Mouse (Mus musculus) liver, postnatal 0 days (tissue): ENCODE measurements around the gene 5330417C22Rik. TPM values are rescaled to one million over a fixed set of nuclear protein-coding genes. Genes with fewer than 3 reads are reported as not detected.

Experiments
- ATAC-seq: fragments of 200-750 bp; cut with Nextera tagmentation; 2 replicates; pipeline ENCODE4 v1.8.0; 2017; ENCODE audit warnings: mild to moderate bottlenecking, moderate library complexity
- DNase-seq: peaks from one replicate; pipeline ENCODE4 v3.0.0-alpha.2; 2016
- H3K27ac ChIP-seq: fragments of 300-500 bp; sonication (generic); 2 replicates; pipeline ENCODE4 v1.5.1; 2014; ENCODE audit warnings: antibody characterized with exemption, moderate library complexity, mild to moderate bottlenecking, low read depth
- H3K27me3 ChIP-seq: fragments of 300-500 bp; sonication (generic); 2 replicates; pipeline ENCODE4 v1.6.1; 2014; ENCODE audit warnings: low read length, control low read depth, mixed read lengths; ENCODE audit not compliant: insufficient read depth
- H3K36me3 ChIP-seq: fragments of 300-500 bp; sonication (generic); replicated peaks from 2 replicates; pipeline ENCODE4 v1.6.1; 2014; ENCODE audit warnings: mild to moderate bottlenecking, control low read depth, low read length, moderate library complexity, mixed read lengths; ENCODE audit not compliant: insufficient read depth
- H3K4me1 ChIP-seq: fragments of 300-500 bp; sonication (generic); 2 replicates; pipeline ENCODE4 v1.6.1; 2014; ENCODE audit warnings: antibody characterized with exemption, mild to moderate bottlenecking, control low read depth; ENCODE audit not compliant: insufficient read depth
- H3K4me2 ChIP-seq: fragments of 300-500 bp; sonication (generic); 2 replicates; pipeline ENCODE4 v1.6.1; 2014; ENCODE audit warnings: low read depth, mild to moderate bottlenecking, low read length, moderate library complexity, mixed read lengths
- H3K4me3 ChIP-seq: fragments of 300-500 bp; sonication (generic); 2 replicates; pipeline ENCODE4 v1.5.1; 2014; ENCODE audit warnings: low read depth, low read length
- H3K9ac ChIP-seq: fragments of 300-500 bp; sonication (generic); replicated peaks from 2 replicates; pipeline ENCODE4 v1.6.1; 2014; ENCODE audit warnings: mild to moderate bottlenecking, moderate library complexity
- H3K9me3 ChIP-seq: fragments of 300-500 bp; sonication (generic); 2 replicates; pipeline ENCODE4 v1.6.1; 2016; ENCODE audit warnings: mild to moderate bottlenecking, control low read depth, low read length, mixed read lengths
- CTCF ChIP-seq: sonication (generic); IDR thresholded peaks from 2 replicates; pipeline ENCODE4 v1.5.1; 2016; ENCODE audit warnings: antibody characterized with exemption, low read depth
- EP300 ChIP-seq: IDR thresholded peaks from 2 replicates; pipeline ENCODE4 v1.6.1; 2016; ENCODE audit warnings: antibody characterized with exemption, low read depth, mild to moderate bottlenecking
- WGBS: fragments of 180-500 bp; shearing (Covaris S2); extraction: QIAGEN DNeasy Blood & Tissue Kit; methylation state at CpG from one replicate; pipeline ENCODE4 v1.1.7; 2014; ENCODE audit not compliant: insufficient replicate concordance; 5-methylcytosine and 5-hydroxymethylcytosine counted together
- polyA plus RNA-seq: library from polyadenylated mRNA; unstranded; fragments of >200 nt; fragmentation: Nextera tagmentation; extraction: Ambion mirVana; gene quantifications from 2 replicates; pipeline ENCODE4 v1.2.1, GENCODE M21; 2015

5330417C22Rik gene
- 0.59 and 0.72 TPM in 2 replicates for polyA plus RNA-seq

DNA sequence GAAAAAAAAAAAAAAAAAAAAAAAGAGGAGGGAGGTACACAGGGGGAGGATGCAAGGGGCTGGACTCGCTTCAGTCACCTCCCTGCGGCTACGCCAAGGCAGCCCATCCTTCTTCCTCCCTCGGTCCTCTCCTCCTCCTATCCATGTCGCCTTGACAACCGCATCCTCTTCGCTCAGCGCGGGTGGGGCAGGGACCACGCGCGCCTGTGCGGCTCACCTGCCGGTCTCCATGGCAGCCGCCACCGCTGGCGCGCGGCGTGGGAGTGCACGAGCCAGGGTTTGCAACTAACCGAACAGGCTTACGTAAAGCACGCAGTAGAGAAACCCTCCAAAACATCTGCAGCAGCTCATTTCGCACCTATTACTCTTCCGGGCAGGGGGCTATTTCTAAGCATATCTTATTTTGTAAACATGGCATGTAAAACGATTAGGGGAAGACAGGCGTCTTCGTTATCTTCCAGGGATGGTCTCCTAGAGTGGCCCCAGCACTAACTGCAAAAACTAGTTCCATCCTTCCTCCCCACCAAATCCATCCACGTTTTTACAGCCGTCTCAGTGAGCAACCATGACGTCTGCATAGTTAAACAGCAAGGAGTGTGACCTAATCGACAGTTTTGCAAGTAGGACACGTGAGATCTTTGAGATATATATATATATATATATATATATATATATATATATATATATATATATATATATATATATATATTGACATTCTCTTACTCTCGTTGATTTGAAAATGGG is at the start of gene 5330417C22Rik:
5330417C22Rik (minus strand) TSS at position 20 of the 744 bp plus-strand sequence.
- ATAC-seq (peak; percentile 35; the same call in 1 of the 2 replicates), DNase-seq (peak; percentile 22)
- no peak within 1 kb of the TSS for H3K4me3 ChIP-seq

GRCm38 (mm10) chr3:108584580-108584979 is 48.2 kb upstream of the 5330417C22Rik start:
- ATAC-seq (no peak), DNase-seq (no peak)
- H3K27ac ChIP-seq = no peak overlapping the region
- no peaks in the 10 kb centered on the region for H3K4me1 ChIP-seq
- H3K9me3 ChIP-seq = no peaks in the 10 kb centered on the region
- 61% methylated on average over 4 of the region's 4 CpGs for WGBS
- no peaks in the 10 kb centered on the region for H3K27me3 ChIP-seq
- no peak overlapping the region for H3K9ac ChIP-seq
- TF ChIP-seq EP300 (no peak), CTCF (no peak)
- H3K4me2 ChIP-seq = no peak overlapping the region
- no peaks in the 10 kb centered on the region for H3K36me3 ChIP-seq
- H3K4me3 ChIP-seq = no peak overlapping the region

More for the DNA sequence above, at the start of gene 5330417C22Rik:
- Histone ChIP-seq H3K27ac (no peak within 1 kb of the TSS), H3K36me3 (no peaks in the 10 kb centered on the region), H3K4me1 (peaks cover 3% of the 10 kb centered on the region; the same call in 1 of the 2 replicates), H3K4me2 (peak within 1 kb of the TSS; percentile 42), H3K9ac (no peak within 1 kb of the TSS), H3K9me3 (no peaks in the 10 kb centered on the region), H3K27me3 (peaks cover 20% of the 10 kb centered on the region)
- TF ChIP-seq EP300 = no peak
- no peak for TF ChIP-seq CTCF
- WGBS = 4% methylated on average over 33 of the region's 35 CpGs

GRCm38 (mm10) chr3:108574018-108574417 is 37.7 kb upstream of the 5330417C22Rik start:
- no peak overlapping the region for H3K27ac ChIP-seq
- no peak overlapping the region for H3K4me2 ChIP-seq
- H3K27me3 ChIP-seq = no peaks in the 10 kb centered on the region
- H3K36me3 ChIP-seq = peaks cover 7% of the 10 kb centered on the region; the same call in 1 of the 2 replicates
- no peak overlapping the region for H3K4me3 ChIP-seq
- 46% methylated on average over 5 of the region's 5 CpGs for WGBS
- DNase-seq = no peak
- no peaks in the 10 kb centered on the region for H3K9me3 ChIP-seq
- TF ChIP-seq CTCF (no peak), EP300 (no peak)
- no peak overlapping the region for H3K9ac ChIP-seq
- ATAC-seq = no peak
- peaks cover 12% of the 10 kb centered on the region; the same call in 1 of the 2 replicates for H3K4me1 ChIP-seq

- peak overlapping the region; percentile 81; the same call in 1 of the 2 replicates for H3K27ac ChIP-seq
- no peak for DNase-seq
- H3K27me3 ChIP-seq = no peaks in the 10 kb centered on the region
- no peaks in the 10 kb centered on the region for H3K9me3 ChIP-seq
- no peaks in the 10 kb centered on the region for H3K36me3 ChIP-seq
- 48% methylated on average over 18 of the region's 18 CpGs for WGBS
- peak overlapping the region; percentile 92 for H3K4me2 ChIP-seq
- TF ChIP-seq EP300 (no peak), CTCF (no peak)
- peak overlapping the region; percentile 82 for H3K9ac ChIP-seq
- ATAC-seq = no peak
- H3K4me1 ChIP-seq = peaks cover 12% of the 10 kb centered on the region; the same call in 1 of the 2 replicates
- H3K4me3 ChIP-seq = peak overlapping the region; percentile 77
Observed at GRCm38 (mm10) chr3:108572309-108573010, 36.1 kb upstream of the 5330417C22Rik start.

DNA sequence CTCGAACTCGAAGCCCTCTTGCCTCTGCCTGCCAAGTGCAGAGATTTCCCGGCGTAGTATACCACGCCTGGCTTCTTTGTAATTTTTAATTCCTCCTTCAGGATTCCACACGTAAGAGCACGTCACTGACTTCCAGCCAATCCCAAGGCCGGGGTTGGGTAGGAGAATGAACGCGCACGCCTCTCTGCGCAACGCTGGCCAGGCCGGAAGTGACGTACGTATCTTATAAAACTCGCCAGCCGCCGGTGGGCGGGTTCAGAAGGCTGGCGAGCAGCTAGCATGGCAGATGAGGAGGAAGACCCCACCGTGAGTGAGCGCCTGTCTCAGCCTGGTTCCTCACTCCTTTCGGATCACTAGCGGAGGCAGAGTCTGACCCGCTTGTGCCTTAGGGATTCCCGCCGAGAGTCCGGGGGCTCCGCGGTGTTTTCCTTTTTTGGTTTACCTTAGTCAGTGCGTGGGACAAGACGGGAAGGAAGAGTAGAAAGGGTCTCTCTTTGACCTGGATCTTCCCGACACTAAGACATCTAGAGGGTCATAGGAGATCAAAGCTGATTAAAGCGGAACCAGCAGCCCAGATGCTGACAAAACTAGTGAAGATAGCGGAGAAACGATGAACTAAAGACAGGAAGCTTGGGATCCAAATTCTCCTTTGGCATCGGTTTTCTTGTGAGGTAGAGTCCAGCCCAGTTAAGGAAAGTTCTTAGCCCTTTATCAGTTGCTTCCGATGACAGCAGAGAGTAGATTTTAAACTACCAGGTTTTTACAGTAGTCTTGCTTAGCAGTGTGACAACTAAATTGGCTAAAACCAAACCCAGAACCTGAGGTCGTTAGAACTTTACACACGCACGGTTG is 35.3 kb upstream of the 5330417C22Rik start, which contains the start of gene Taf13:
Taf13 (plus strand) TSS at position 256 of the 852 bp plus-strand sequence.
- no peaks in the 10 kb centered on the region for H3K36me3 ChIP-seq
- ATAC-seq (peak; percentile 99), DNase-seq (peak; percentile 96)
- TF ChIP-seq CTCF = no peak
- 0 out of 2 replicates have a peak, but pooled peaks have one; percentile 63 for TF ChIP-seq EP300
- H3K4me3 ChIP-seq = peak within 1 kb of the TSS; percentile 77
- no peaks in the 10 kb centered on the region for H3K9me3 ChIP-seq
- peak within 1 kb of the TSS; percentile 92 for H3K4me2 ChIP-seq
- under 1% methylated on average over 42 of the region's 42 CpGs for WGBS
- H3K27ac ChIP-seq = peak within 1 kb of the TSS; percentile 81
- H3K27me3 ChIP-seq = no peaks in the 10 kb centered on the region
- peaks cover 12% of the 10 kb centered on the region; the same call in 1 of the 2 replicates for H3K4me1 ChIP-seq
- H3K9ac ChIP-seq = peak within 1 kb of the TSS; percentile 82
